20 mouse cellular contexts compared by ENCODE assay signal in the genomic region with DNA sequence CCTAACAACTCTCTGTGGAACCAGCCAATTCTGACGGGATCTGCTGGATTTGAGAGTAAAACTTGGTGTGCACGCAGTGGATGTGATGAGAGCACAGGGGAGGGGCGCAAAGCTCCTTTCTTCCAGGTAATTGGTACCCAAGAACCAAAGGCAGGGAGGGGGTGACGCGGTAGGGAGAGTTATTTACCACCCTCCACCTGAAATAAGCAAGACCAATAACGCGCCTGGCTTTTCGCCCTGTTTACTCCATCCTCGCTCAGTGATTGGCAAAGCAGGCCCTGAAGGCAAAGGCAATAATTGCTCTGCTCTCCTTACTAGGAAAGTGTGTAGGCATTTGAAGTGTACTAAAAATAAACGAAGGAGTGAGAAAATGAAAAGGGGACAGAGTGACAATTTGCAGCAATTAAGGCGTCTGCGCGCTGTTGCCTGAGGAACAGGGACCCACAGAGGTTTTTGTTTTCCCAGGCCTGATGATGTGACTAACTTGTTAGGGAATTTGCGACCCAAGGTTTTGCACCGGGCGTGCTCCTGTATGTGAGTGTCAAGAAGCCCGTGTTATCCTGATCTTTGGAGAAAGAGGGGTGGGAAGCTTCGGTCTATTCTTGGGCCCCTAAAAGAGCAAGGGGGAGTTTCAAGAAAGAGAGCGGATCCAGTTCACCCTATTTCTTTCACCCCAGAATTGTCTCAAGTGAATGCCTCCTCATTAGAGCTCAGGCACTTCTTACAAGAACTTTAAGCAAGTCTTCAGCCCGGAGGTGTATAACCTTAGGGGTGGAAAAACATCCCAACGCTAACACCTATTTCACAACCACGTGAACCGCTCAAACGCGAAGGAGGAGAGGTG. TPM values are rescaled to one million over a fixed set of nuclear protein-coding genes. Genes with fewer than 3 reads are reported as not detected.
DNase-seq lines count a peak whose midpoint lies in the region; ATAC-seq lines count a peak whose summit lies in the region.
"Had no signal": no experiment of that assay in that cellular context is flagged by ENCODE, and none has a peak within 500 bp of the region (broad histone marks: within the 10 kb centered on the region; RNA-seq: fewer than 3 reads in every experiment).

No protein-coding gene starts in this region.

- no peak overlapping the region for H3K9ac ChIP-seq in hindbrain, embryonic 11.5 days (ENCODE audit: low read depth, low read length)
- H3K9ac ChIP-seq in hindbrain, embryonic 16.5 days (ENCODE audit: low read depth, low read length): no peak overlapping the region
- peak overlapping the region; percentile 68 for H3K9ac ChIP-seq in forebrain, embryonic 14.5 days (ENCODE audit: low read length)
- H3K9ac ChIP-seq in midbrain, embryonic 15.5 days: no peak overlapping the region
- H3K9ac ChIP-seq: heart, embryonic 15.5 days; intestine, embryonic 15.5 days; liver, embryonic 15.5 days had no signal

- peak; percentile 51 for DNase-seq in hindbrain, embryonic 11.5 days (ENCODE audit: low spot score)
- peak; percentile 41 for DNase-seq in embryo, embryonic 11 days
- DNase-seq in forebrain, embryonic 14.5 days (ENCODE audit: low spot score): no peak
- DNase-seq in gastrocnemius, postnatal 4 days (ENCODE audit: low spot score in 2 of 2): no peak
- no peak for DNase-seq in adrenal gland, postnatal 4 days (ENCODE audit: low spot score in 2 of 2)
- DNase-seq: adrenal gland, postnatal 25 days; cerebellum, postnatal 36 days; gastrocnemius, postnatal 10 days; lung, postnatal 4 days; right cerebral cortex, postnatal 4 days had no signal

- 0 out of 2 replicates have a peak, but pooled peaks have one; percentile 13 for ATAC-seq in hindbrain, embryonic 11.5 days (ENCODE audit: low FRiP score)
- no peak for ATAC-seq in hindbrain, embryonic 16.5 days
- no peak for ATAC-seq in forebrain, embryonic 14.5 days
- no peak for ATAC-seq in midbrain, embryonic 15.5 days (replicated peaks)
- ATAC-seq in monocyte, adult 5-6 weeks (replicated peaks; ENCODE audit: insufficient number of reproducible peaks, low FRiP score, low TSS enrichment, poor library complexity, severe bottlenecking): no peak
- ATAC-seq: intestine, embryonic 15.5 days had no signal

- H3K36me3 ChIP-seq in hindbrain, embryonic 11.5 days (ENCODE audit: control insufficient read depth, insufficient read depth, low read length): no peaks in the 10 kb centered on the region
- no peaks in the 10 kb centered on the region for H3K36me3 ChIP-seq in hindbrain, embryonic 16.5 days (ENCODE audit: control insufficient read depth, insufficient read depth, low read length)
- no peaks in the 10 kb centered on the region for H3K36me3 ChIP-seq in forebrain, embryonic 14.5 days (ENCODE audit: control insufficient read depth, insufficient read depth, low read length)
- H3K36me3 ChIP-seq in midbrain, embryonic 15.5 days (replicated peaks): no peaks in the 10 kb centered on the region
- H3K36me3 ChIP-seq: G1E; heart, embryonic 15.5 days; intestine, embryonic 15.5 days; liver, embryonic 15.5 days had no signal

- H3K27me3 ChIP-seq in hindbrain, embryonic 11.5 days (ENCODE audit: control insufficient read depth, insufficient read depth, low read length): peaks cover 95% of the 10 kb centered on the region
- peaks cover 71% of the 10 kb centered on the region for H3K27me3 ChIP-seq in hindbrain, embryonic 16.5 days (replicated peaks; ENCODE audit: control insufficient read depth, insufficient read depth, low read length)
- H3K27me3 ChIP-seq in forebrain, embryonic 14.5 days (replicated peaks; ENCODE audit: control insufficient read depth, insufficient read depth, low read length): peaks cover 74% of the 10 kb centered on the region
- peaks cover 89% of the 10 kb centered on the region for H3K27me3 ChIP-seq in midbrain, embryonic 15.5 days (replicated peaks)

- no peaks in the 10 kb centered on the region for H3K9me3 ChIP-seq in hindbrain, embryonic 11.5 days (ENCODE audit: control insufficient read depth, low read length)
- H3K9me3 ChIP-seq in hindbrain, embryonic 16.5 days (ENCODE audit: control insufficient read depth, low read length): no peaks in the 10 kb centered on the region
- no peaks in the 10 kb centered on the region for H3K9me3 ChIP-seq in forebrain, embryonic 14.5 days (replicated peaks; ENCODE audit: control insufficient read depth, low read length)
- H3K9me3 ChIP-seq in midbrain, embryonic 15.5 days: no peaks in the 10 kb centered on the region
- H3K9me3 ChIP-seq: G1E; heart, embryonic 15.5 days; intestine, embryonic 15.5 days; liver, embryonic 15.5 days had no signal

- H3K4me2 ChIP-seq in hindbrain, embryonic 11.5 days (replicated peaks; ENCODE audit: low read depth, low read length): no peak overlapping the region
- H3K4me2 ChIP-seq in hindbrain, embryonic 16.5 days (ENCODE audit: low read length): no peak overlapping the region
- peak overlapping the region; percentile 65 for H3K4me2 ChIP-seq in forebrain, embryonic 14.5 days (ENCODE audit: low read length)
- peak overlapping the region; percentile 22 for H3K4me2 ChIP-seq in midbrain, embryonic 15.5 days
- H3K4me2 ChIP-seq: heart, embryonic 15.5 days; intestine, embryonic 15.5 days; liver, embryonic 15.5 days had no signal

- H3K4me1 ChIP-seq in hindbrain, embryonic 11.5 days (replicated peaks; ENCODE audit: control insufficient read depth, insufficient read depth, low read length): no peaks in the 10 kb centered on the region
- no peaks in the 10 kb centered on the region for H3K4me1 ChIP-seq in hindbrain, embryonic 16.5 days (ENCODE audit: control insufficient read depth, insufficient read depth, low read depth, low read length)
- H3K4me1 ChIP-seq in forebrain, embryonic 14.5 days (ENCODE audit: control insufficient read depth, insufficient read depth, low read length): no peaks in the 10 kb centered on the region; the same call in 1 of the 2 replicates
- H3K4me1 ChIP-seq in midbrain, embryonic 15.5 days: peaks cover 6% of the 10 kb centered on the region
- H3K4me1 ChIP-seq: liver, embryonic 15.5 days had no signal

- H3K27ac ChIP-seq in hindbrain, embryonic 11.5 days (ENCODE audit: low read depth, low read length): no peak overlapping the region
- H3K27ac ChIP-seq in hindbrain, embryonic 16.5 days (ENCODE audit: low read depth, low read length): no peak overlapping the region
- peak overlapping the region; percentile 85 for H3K27ac ChIP-seq in forebrain, embryonic 14.5 days (ENCODE audit: low read depth, low read length)
- no peak overlapping the region for H3K27ac ChIP-seq in midbrain, embryonic 15.5 days
- H3K27ac ChIP-seq: heart, embryonic 15.5 days; intestine, embryonic 15.5 days; kidney, postnatal 0 days; liver, embryonic 15.5 days had no signal

- H3K4me3 ChIP-seq in hindbrain, embryonic 11.5 days (ENCODE audit: low read depth, low read length): no peak overlapping the region
- H3K4me3 ChIP-seq in hindbrain, embryonic 16.5 days (ENCODE audit: low read length): no peak overlapping the region
- peak overlapping the region; percentile 32 for H3K4me3 ChIP-seq in forebrain, embryonic 14.5 days (ENCODE audit: low read depth, low read length)
- no peak overlapping the region for H3K4me3 ChIP-seq in midbrain, embryonic 15.5 days
- H3K4me3 ChIP-seq: heart, embryonic 15.5 days; intestine, embryonic 15.5 days; liver, embryonic 15.5 days had no signal

- under 1% methylated on average over 25 of the region's 25 CpGs for WGBS in hindbrain, embryonic 11.5 days
- WGBS in hindbrain, embryonic 16.5 days: 1% methylated on average over 25 of the region's 25 CpGs
- under 1% methylated on average over 25 of the region's 25 CpGs for WGBS in forebrain, embryonic 14.5 days
- WGBS in midbrain, embryonic 15.5 days: 1% methylated on average over 25 of the region's 25 CpGs

RNA-seq across cellular contexts. Expression of gene Dlx6, which starts 8.0 kb away (rescaled TPM):
- polyA plus RNA-seq in hindbrain, embryonic 11.5 days (2014; fragmentation: Nextera tagmentation; extraction: Ambion mirVana): 0.29 and 0.65 TPM in 2 replicates
- polyA plus RNA-seq in hindbrain, embryonic 16.5 days (2015; fragmentation: Nextera tagmentation; extraction: Ambion mirVana): 0.45 TPM in 1 of 2 replicates, not detected in the other
- 4.4 and 5.8 TPM in 2 replicates for polyA plus RNA-seq in forebrain, embryonic 14.5 days (2014; fragmentation: Nextera tagmentation; extraction: Ambion mirVana)
- 2.4 and 3.6 TPM in 2 replicates for polyA plus RNA-seq in midbrain, embryonic 15.5 days (2015; fragmentation: Nextera tagmentation; extraction: Ambion mirVana)
- total RNA-seq in monocyte, adult 5-6 weeks (2017): not detected in 3 replicates
- not detected for total RNA-seq in gastrocnemius, postnatal 4 days (2021)
- total RNA-seq in adrenal gland, postnatal 4 days (2021): under 1 TPM in 1 of 2 experiments, not detected in 1; 0.42 TPM
- polyA plus RNA-seq: C2C12; G1E; kidney, postnatal 0 days; liver, embryonic 15.5 days; thymus, postnatal 0 days had no signal

RNA-seq across cellular contexts. Expression of gene Dlx5, which starts 26.8 kb away (rescaled TPM):
- polyA plus RNA-seq in hindbrain, embryonic 11.5 days (2014; fragmentation: Nextera tagmentation; extraction: Ambion mirVana): 2.3 and 6.2 TPM in 2 replicates
- polyA plus RNA-seq in hindbrain, embryonic 16.5 days (2015; fragmentation: Nextera tagmentation; extraction: Ambion mirVana): 3.7 TPM in 1 of 2 replicates, not detected in the other
- 55.7 and 77.2 TPM in 2 replicates for polyA plus RNA-seq in forebrain, embryonic 14.5 days (2014; fragmentation: Nextera tagmentation; extraction: Ambion mirVana)
- 14.8 and 19.0 TPM in 2 replicates for polyA plus RNA-seq in midbrain, embryonic 15.5 days (2015; fragmentation: Nextera tagmentation; extraction: Ambion mirVana)
- total RNA-seq in monocyte, adult 5-6 weeks (2017): not detected in 3 replicates
- under 1 TPM in 1 of 2 experiments, not detected in 1; 0.20 TPM for total RNA-seq in gastrocnemius, postnatal 4 days (2021)
- total RNA-seq in adrenal gland, postnatal 4 days (2021): 1 to 10 TPM in 1 of 2 experiments, under 1 TPM in 1; 0.31 to 1.2 TPM
- total RNA-seq: adrenal gland, postnatal 25 days; G1E had no signal
- polyA plus RNA-seq: C2C12; G1E; liver, embryonic 15.5 days had no signal

Comparison
In these comparisons a context has a peak if more than half of its experiments do, and no peak if none do; other contexts are left out.
1. DNase-seq: peak in hindbrain, embryonic 11.5 days (single experiment) and embryo, embryonic 11 days (single experiment); none in forebrain, embryonic 14.5 days (single experiment), gastrocnemius, postnatal 4 days (0 of 2) and adrenal gland, postnatal 4 days (0 of 2).
2. H3K4me2 ChIP-seq: peak in forebrain, embryonic 14.5 days (single experiment) and midbrain, embryonic 15.5 days (single experiment); none in hindbrain, embryonic 11.5 days (single experiment) and hindbrain, embryonic 16.5 days (single experiment).